Mouse (Mus musculus) G1E (cell line): Measurements from ENCODE around the gene Slc31a1. TPM values are rescaled to one million over a fixed set of nuclear protein-coding genes. Genes with fewer than 3 reads are reported as not detected.

Source experiments
- ATAC-seq: 2 replicates; pipeline ENCODE4 v1.8.0; 2016; ENCODE audit warnings: mild to moderate bottlenecking; ENCODE audit not compliant: insufficient number of reproducible peaks, poor library complexity, low FRiP score, severe bottlenecking; ENCODE audit errors: extremely low read depth
- DNase-seq: peaks from one replicate; pipeline ENCODE4 v3.0.0; 2012; ENCODE audit warnings: low spot score
- H3K27me3 ChIP-seq: 2 replicates; pipeline ENCODE4 v1.6.1; 2012; ENCODE audit warnings: mild to moderate bottlenecking, low read length, inconsistent platforms; ENCODE audit not compliant: insufficient read depth
- H3K36me3 ChIP-seq: replicated peaks from 2 replicates; pipeline ENCODE3; 2012; ENCODE audit warnings: mild to moderate bottlenecking, inconsistent platforms
- H3K4me1 ChIP-seq: 2 replicates; pipeline ENCODE4 v1.6.1; 2012; ENCODE audit warnings: low read depth, low read length, inconsistent platforms, mixed read lengths; ENCODE audit not compliant: insufficient read depth
- H3K4me3 ChIP-seq: 2 replicates; pipeline ENCODE4 v1.5.1; 2012; ENCODE audit warnings: low read depth, mild to moderate bottlenecking, inconsistent platforms, low read length, moderate library complexity, mixed read lengths
- H3K9me3 ChIP-seq: replicated peaks from 2 replicates; pipeline ENCODE4 v1.6.1; 2012; ENCODE audit warnings: inconsistent platforms
- CTCF ChIP-seq: IDR thresholded peaks from 2 replicates; pipeline ENCODE4 v1.5.1; 2012; ENCODE audit warnings: low read depth, low read length, inconsistent platforms, mixed read lengths
- GATA1 ChIP-seq: IDR thresholded peaks from 2 replicates; pipeline ENCODE4 v1.6.1; 2012; ENCODE audit warnings: borderline replicate concordance, low read length, inconsistent platforms, mixed read lengths
- GATA2 ChIP-seq: IDR thresholded peaks from 2 replicates; pipeline ENCODE4 v1.6.1; 2012; ENCODE audit warnings: low read depth, low read length, inconsistent platforms, borderline replicate concordance
- POLR2AphosphoS5 ChIP-seq: IDR thresholded peaks from 2 replicates; pipeline ENCODE4 v1.6.1; 2012; ENCODE audit warnings: low read depth, low read length, inconsistent platforms; ENCODE audit not compliant: insufficient replicate concordance
- TAL1 ChIP-seq: conservative IDR thresholded peaks from 2 replicates; pipeline ENCODE4 v1.6.1; 2012; ENCODE audit warnings: low read depth, low read length, inconsistent platforms, mixed read lengths
- polyA plus RNA-seq: library from polyadenylated mRNA; stranded (reverse); fragments of >175 nt; gene quantifications from 2 replicates; pipeline ENCODE4 v1.2.3, GENCODE M21; 2012
- total RNA-seq, 2 experiments: library from RNA; stranded (forward) in 1 of 2; stranded (reverse) in 1 of 2; fragments of 200-1000 nt in 1 of 2; fragments of >200 nt in 1 of 2; fragmentation: Nextera tagmentation in 1 of 2; gene quantifications; 2 replicates each; pipeline ENCODE4 v1.2.3; 2014 to 2017

Gene Slc31a1
- total and polyA plus RNA-seq, 3 experiments, result 3.4 to 47.5 (median 30.4) TPM

- Histone ChIP-seq H3K4me3 (no peak overlapping the region), H3K36me3 (peaks cover 32% of the 10 kb centered on the region), H3K4me1 (peaks cover 75% of the 10 kb centered on the region), H3K9me3 (no peaks in the 10 kb centered on the region), H3K27me3 (no peaks in the 10 kb centered on the region)
- TF ChIP-seq TAL1 (no peak), GATA2 (no peak), GATA1 (no peak)
- ATAC-seq (no peak), DNase-seq (no peak)
Observed at GRCm38 (mm10) chr4:62367586-62367985, 7.1 kb downstream of the Slc31a1 start.

- TF ChIP-seq GATA1 (no peak), GATA2 (no peak), POLR2AphosphoS5 (no peak)
- ATAC-seq, result no peak
Observed at GRCm38 (mm10) chr4:62369091-62369490, 8.6 kb downstream of the Slc31a1 start.

GRCm38 (mm10) chr4:62372410-62372809, 11.9 kb downstream of the Slc31a1 start:
- DNase-seq, result no peak
- H3K4me1 ChIP-seq, result peaks cover 85% of the 10 kb centered on the region

More at GRCm38 (mm10) chr4:62369091-62369490, 8.6 kb downstream of the Slc31a1 start:
- H3K27me3 ChIP-seq, result no peaks in the 10 kb centered on the region
- no peak overlapping the region for H3K4me3 ChIP-seq
- no peaks in the 10 kb centered on the region for H3K9me3 ChIP-seq
- no peak for DNase-seq
- peaks cover 34% of the 10 kb centered on the region for H3K36me3 ChIP-seq
- peaks cover 86% of the 10 kb centered on the region for H3K4me1 ChIP-seq

GRCm38 (mm10) chr4:62372818-62373520, 12.4 kb downstream of the Slc31a1 start:
- H3K9me3 ChIP-seq, result no peaks in the 10 kb centered on the region
- peaks cover 26% of the 10 kb centered on the region for H3K36me3 ChIP-seq
- DNase-seq, result no peak
- H3K27me3 ChIP-seq, result no peaks in the 10 kb centered on the region
- no peak overlapping the region; the same call in 1 of the 2 replicates for H3K4me3 ChIP-seq
- ATAC-seq, result peak; percentile 43
- peaks cover 80% of the 10 kb centered on the region for H3K4me1 ChIP-seq
- TF ChIP-seq GATA1 (no peak), TAL1 (0 out of 2 replicates have a peak, but pooled peaks have one; percentile 15)

More at GRCm38 (mm10) chr4:62372410-62372809, 11.9 kb downstream of the Slc31a1 start:
- Histone ChIP-seq H3K9me3 (no peaks in the 10 kb centered on the region), H3K4me3 (no peak overlapping the region; the same call in 1 of the 2 replicates), H3K36me3 (peaks cover 31% of the 10 kb centered on the region), H3K27me3 (no peaks in the 10 kb centered on the region)
- no peak for ATAC-seq
- no peak for TF ChIP-seq GATA2
- TF ChIP-seq TAL1, result no peak
- no peak for TF ChIP-seq GATA1
- TF ChIP-seq CTCF, result no peak
- TF ChIP-seq POLR2AphosphoS5, result no peak

- no peak for ATAC-seq
Observed at GRCm38 (mm10) chr4:62373668-62374067, 13.1 kb downstream of the Slc31a1 start.

GRCm38 (mm10) chr4:62374342-62374741, 13.8 kb downstream of the Slc31a1 start:
- Histone ChIP-seq H3K4me1 (peaks cover 76% of the 10 kb centered on the region), H3K36me3 (peaks cover 31% of the 10 kb centered on the region), H3K4me3 (no peak overlapping the region; the same call in 1 of the 2 replicates), H3K27me3 (no peaks in the 10 kb centered on the region), H3K9me3 (no peaks in the 10 kb centered on the region)
- peak; percentile 74 for ATAC-seq
- peak; percentile 27 for DNase-seq
- TF ChIP-seq GATA1, result no peak
- no peak for TF ChIP-seq GATA2
- no peak for TF ChIP-seq CTCF
- no peak for TF ChIP-seq POLR2AphosphoS5
- no peak for TF ChIP-seq TAL1

More at GRCm38 (mm10) chr4:62373668-62374067, 13.1 kb downstream of the Slc31a1 start:
- H3K36me3 ChIP-seq, result peaks cover 27% of the 10 kb centered on the region
- peak overlapping the region; percentile 54; the same call in 1 of the 2 replicates for H3K4me3 ChIP-seq
- H3K27me3 ChIP-seq, result no peaks in the 10 kb centered on the region
- no peak for DNase-seq
- TF ChIP-seq TAL1 (no peak), GATA1 (no peak), CTCF (no peak), GATA2 (no peak), POLR2AphosphoS5 (no peak)
- peaks cover 80% of the 10 kb centered on the region for H3K4me1 ChIP-seq
- no peaks in the 10 kb centered on the region for H3K9me3 ChIP-seq
